Mouse (Mus musculus) limb, embryonic 15.5 days (tissue): ENCODE results near the gene Tcf3. TPM values are rescaled to one million over a fixed set of nuclear protein-coding genes. Genes with fewer than 3 reads are reported as not detected.

ENCODE experiments used
- ATAC-seq: fragments of 200-750 bp; cut with Nextera tagmentation; 2 replicates; pipeline ENCODE4 v1.8.0; 2017; ENCODE audit warnings: low read depth, moderate TSS enrichment; ENCODE audit not compliant: insufficient number of reproducible peaks, low FRiP score, low TSS enrichment
- H3K27ac ChIP-seq: fragments of 300-500 bp; sonication (generic); 2 replicates; pipeline ENCODE4 v1.5.1; 2015; ENCODE audit warnings: moderate library complexity, mild to moderate bottlenecking, inconsistent platforms
- H3K27me3 ChIP-seq: fragments of 300-500 bp; sonication (generic); 2 replicates; pipeline ENCODE4 v1.6.1; 2015; ENCODE audit warnings: inconsistent platforms
- H3K36me3 ChIP-seq: fragments of 300-500 bp; sonication (generic); 2 replicates; pipeline ENCODE4 v1.6.1; 2015; ENCODE audit warnings: inconsistent platforms
- H3K4me1 ChIP-seq: fragments of 300-500 bp; sonication (generic); 2 replicates; pipeline ENCODE4 v1.6.1; 2015; ENCODE audit warnings: inconsistent platforms
- H3K4me2 ChIP-seq: fragments of 300-500 bp; sonication (generic); 2 replicates; pipeline ENCODE4 v1.6.1; 2015; ENCODE audit warnings: mild to moderate bottlenecking, inconsistent platforms
- H3K4me3 ChIP-seq: fragments of 300-500 bp; sonication (generic); 2 replicates; pipeline ENCODE4 v1.5.1; 2015; ENCODE audit warnings: mild to moderate bottlenecking, inconsistent platforms
- H3K9ac ChIP-seq: fragments of 300-500 bp; sonication (generic); 2 replicates; pipeline ENCODE4 v1.6.1; 2015; ENCODE audit warnings: inconsistent platforms
- H3K9me3 ChIP-seq: fragments of 300-500 bp; sonication (generic); 2 replicates; pipeline ENCODE4 v1.6.1; 2016; ENCODE audit warnings: inconsistent platforms
- WGBS: fragments of 180-500 bp; shearing (Covaris S2); methylation state at CpG from one replicate; pipeline ENCODE4 v1.1.7; 2015; 5-methylcytosine and 5-hydroxymethylcytosine counted together
- polyA plus RNA-seq: library from polyadenylated mRNA; unstranded; fragments of >200 nt; fragmentation: Nextera tagmentation; extraction: Ambion mirVana; gene quantifications from 2 replicates; pipeline ENCODE4 v1.2.1, GENCODE M21; 2015

Gene Tcf3
- polyA plus RNA-seq, 1 experiment from 2014 or later, result 110 TPM

DNA sequence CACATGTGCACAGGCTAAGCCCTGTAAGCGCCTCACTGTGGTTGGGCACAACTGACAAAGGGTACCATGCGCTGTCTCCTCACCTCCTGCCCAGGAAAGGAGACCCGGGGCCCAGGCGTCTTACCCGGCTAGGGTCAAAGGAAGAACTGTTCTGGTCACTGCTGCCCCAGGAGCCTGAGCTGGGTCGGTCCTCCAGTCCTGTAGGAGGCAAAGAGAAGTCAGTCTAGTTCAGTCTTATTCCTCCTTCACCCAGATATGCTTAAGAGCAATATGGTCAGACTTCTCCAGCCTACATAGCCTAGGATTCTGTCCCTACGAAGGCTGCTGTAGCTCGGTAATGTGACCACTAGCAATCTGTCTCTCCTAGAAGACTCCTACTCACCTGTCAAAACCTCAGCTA, 12.2 kb downstream of the Tcf3 start:
- no peak overlapping the region for H3K27ac ChIP-seq
- peaks cover 97% of the 10 kb centered on the region for H3K36me3 ChIP-seq
- no peak overlapping the region for H3K4me2 ChIP-seq
- H3K9ac ChIP-seq, result no peak overlapping the region
- no peak overlapping the region for H3K4me3 ChIP-seq
- WGBS, result 97% methylated on average over 8 of the region's 8 CpGs
- no peaks in the 10 kb centered on the region; the same call in 1 of the 2 replicates for H3K9me3 ChIP-seq
- no peak for ATAC-seq
- peaks cover 21% of the 10 kb centered on the region for H3K4me1 ChIP-seq
- no peaks in the 10 kb centered on the region for H3K27me3 ChIP-seq

DNA sequence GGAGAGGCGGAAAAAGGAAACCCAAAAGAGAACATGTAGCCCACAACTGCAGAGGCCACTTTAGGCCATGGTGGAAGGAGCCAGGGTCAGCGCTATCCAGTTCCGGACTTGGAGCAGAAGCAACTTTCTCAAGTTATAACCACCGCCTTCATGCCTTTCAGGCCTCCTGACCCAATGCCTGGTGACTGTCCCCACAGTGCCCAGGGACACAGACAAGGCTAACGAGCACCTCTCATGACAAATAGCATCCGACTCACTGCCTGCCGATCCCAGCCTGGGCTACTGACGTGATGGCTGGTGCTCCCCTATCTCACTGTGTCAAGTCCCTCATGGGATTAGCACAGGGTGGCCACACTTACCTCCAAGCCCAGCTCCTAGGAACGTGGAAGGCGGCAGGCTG, 12.7 kb downstream of the Tcf3 start:
- H3K9ac ChIP-seq, result no peak overlapping the region
- peaks cover 97% of the 10 kb centered on the region for H3K36me3 ChIP-seq
- H3K9me3 ChIP-seq, result no peaks in the 10 kb centered on the region; the same call in 1 of the 2 replicates
- H3K4me2 ChIP-seq, result no peak overlapping the region
- 90% methylated on average over 10 of the region's 10 CpGs for WGBS
- no peak overlapping the region for H3K27ac ChIP-seq
- H3K27me3 ChIP-seq, result no peaks in the 10 kb centered on the region
- ATAC-seq, result no peak
- H3K4me1 ChIP-seq, result peaks cover 21% of the 10 kb centered on the region
- no peak overlapping the region for H3K4me3 ChIP-seq

GRCm38 (mm10) chr10:80419419-80419818, 14.0 kb downstream of the Tcf3 start:
- no peak for ATAC-seq
- no peak overlapping the region for H3K9ac ChIP-seq
- H3K4me1 ChIP-seq, result peaks cover 21% of the 10 kb centered on the region
- H3K4me2 ChIP-seq, result no peak overlapping the region
- no peak overlapping the region for H3K4me3 ChIP-seq
- H3K27ac ChIP-seq, result no peak overlapping the region
- no peaks in the 10 kb centered on the region for H3K9me3 ChIP-seq
- no peaks in the 10 kb centered on the region for H3K27me3 ChIP-seq
- 78% methylated on average over 8 of the region's 8 CpGs for WGBS
- H3K36me3 ChIP-seq, result peaks cover 97% of the 10 kb centered on the region

GRCm38 (mm10) chr10:80418311-80418710, 15.1 kb downstream of the Tcf3 start:
- ATAC-seq, result no peak
- WGBS, result 54% methylated on average over 3 of the region's 3 CpGs
- Histone ChIP-seq H3K9me3 (no peaks in the 10 kb centered on the region), H3K9ac (no peak overlapping the region), H3K4me3 (no peak overlapping the region), H3K4me1 (peaks cover 15% of the 10 kb centered on the region), H3K27ac (0 out of 2 replicates have a peak overlapping the region, but pooled peaks have one; percentile 8), H3K27me3 (no peaks in the 10 kb centered on the region), H3K36me3 (peaks cover 100% of the 10 kb centered on the region), H3K4me2 (no peak overlapping the region)

DNA sequence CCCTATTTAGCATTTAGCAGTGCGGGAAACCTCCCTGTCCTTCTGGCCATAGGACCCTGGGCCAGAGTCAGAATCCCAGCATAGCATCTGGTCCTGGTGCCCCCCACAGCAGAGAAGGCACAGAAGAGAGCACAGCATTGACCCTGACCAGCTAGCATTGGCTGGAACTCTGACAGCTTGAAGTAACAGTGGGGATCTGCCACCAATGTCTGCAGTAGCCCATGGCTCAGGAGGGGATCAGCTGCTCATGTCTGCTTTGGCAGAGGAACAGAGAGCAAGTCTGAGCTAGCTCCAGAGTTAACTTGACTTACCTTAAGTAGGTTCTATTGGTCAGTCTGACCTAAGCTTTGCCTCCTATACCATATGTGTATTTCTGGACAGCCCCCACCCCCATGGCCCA, 15.6 kb downstream of the Tcf3 start:
- no peak overlapping the region for H3K27ac ChIP-seq
- H3K9me3 ChIP-seq, result no peaks in the 10 kb centered on the region
- 89% methylated on average over 1 of the region's 1 CpGs for WGBS
- no peaks in the 10 kb centered on the region for H3K27me3 ChIP-seq
- no peak overlapping the region for H3K4me2 ChIP-seq
- no peak overlapping the region for H3K4me3 ChIP-seq
- H3K36me3 ChIP-seq, result peaks cover 100% of the 10 kb centered on the region
- no peak for ATAC-seq
- peaks cover 15% of the 10 kb centered on the region for H3K4me1 ChIP-seq
- H3K9ac ChIP-seq, result no peak overlapping the region

GRCm38 (mm10) chr10:80417371-80417770, 16.1 kb downstream of the Tcf3 start:
- H3K9ac ChIP-seq, result no peak overlapping the region
- H3K36me3 ChIP-seq, result peaks cover 100% of the 10 kb centered on the region
- H3K27me3 ChIP-seq, result no peaks in the 10 kb centered on the region
- 87% methylated on average over 10 of the region's 10 CpGs for WGBS
- H3K27ac ChIP-seq, result no peak overlapping the region
- no peak overlapping the region for H3K4me2 ChIP-seq
- no peak for ATAC-seq
- H3K9me3 ChIP-seq, result no peaks in the 10 kb centered on the region
- peaks cover 15% of the 10 kb centered on the region for H3K4me1 ChIP-seq
- H3K4me3 ChIP-seq, result no peak overlapping the region

GRCm38 (mm10) chr10:80415566-80415965, 17.9 kb downstream of the Tcf3 start:
- no peak overlapping the region for H3K27ac ChIP-seq
- peaks cover 100% of the 10 kb centered on the region for H3K36me3 ChIP-seq
- no peaks in the 10 kb centered on the region for H3K9me3 ChIP-seq
- no peak overlapping the region for H3K4me3 ChIP-seq
- no peaks in the 10 kb centered on the region for H3K27me3 ChIP-seq
- WGBS, result 93% methylated on average over 7 of the region's 7 CpGs
- no peak overlapping the region for H3K9ac ChIP-seq
- no peak overlapping the region for H3K4me2 ChIP-seq
- no peak for ATAC-seq
- H3K4me1 ChIP-seq, result peaks cover 15% of the 10 kb centered on the region

GRCm38 (mm10) chr10:80412656-80413541, 20.5 kb downstream of the Tcf3 start:
- 84% methylated on average over 44 of the region's 44 CpGs for WGBS

DNA sequence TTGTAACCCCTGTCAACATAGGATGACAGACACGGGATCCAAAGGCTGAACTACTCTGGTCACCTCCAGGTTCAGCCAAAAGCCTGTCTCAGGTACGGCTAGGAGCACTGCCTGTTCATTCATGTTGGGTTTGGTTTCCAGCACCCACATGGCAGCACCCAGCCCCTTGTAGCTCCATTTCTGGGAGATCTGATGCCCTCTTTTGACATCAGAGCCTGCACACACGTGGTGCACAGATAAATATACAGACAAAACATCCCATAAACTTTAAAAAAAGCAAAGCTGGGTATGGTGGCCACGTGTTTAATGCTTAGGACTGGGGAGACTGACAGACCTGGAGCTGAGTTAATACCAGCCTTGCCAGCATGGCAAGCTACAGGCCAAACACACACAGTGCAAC, 25.5 kb downstream of the Tcf3 start:
- Histone ChIP-seq H3K27me3 (no peaks in the 10 kb centered on the region), H3K36me3 (peaks cover 62% of the 10 kb centered on the region), H3K27ac (peak overlapping the region; percentile 84), H3K4me2 (0 out of 2 replicates have a peak overlapping the region, but pooled peaks have one; percentile 75), H3K9me3 (no peaks in the 10 kb centered on the region), H3K4me1 (peaks cover 27% of the 10 kb centered on the region), H3K4me3 (no peak overlapping the region), H3K9ac (no peak overlapping the region)
- WGBS, result 40% methylated on average over 4 of the region's 4 CpGs
- no peak for ATAC-seq

More at GRCm38 (mm10) chr10:80412656-80413541, 20.5 kb downstream of the Tcf3 start:
- no peak overlapping the region for H3K9ac ChIP-seq
- H3K9me3 ChIP-seq, result no peaks in the 10 kb centered on the region
- peaks cover 97% of the 10 kb centered on the region for H3K36me3 ChIP-seq
- no peak overlapping the region for H3K27ac ChIP-seq
- no peak for ATAC-seq
- no peak overlapping the region for H3K4me3 ChIP-seq
- no peaks in the 10 kb centered on the region for H3K27me3 ChIP-seq
- no peak overlapping the region for H3K4me2 ChIP-seq
- peaks cover under 1% of the 10 kb centered on the region; the same call in 1 of the 2 replicates for H3K4me1 ChIP-seq

- H3K9me3 ChIP-seq, result no peaks in the 10 kb centered on the region
- peak within 1 kb of the TSS; percentile 84 for H3K27ac ChIP-seq
- H3K27me3 ChIP-seq, result no peaks in the 10 kb centered on the region
- H3K4me3 ChIP-seq, result peak within 1 kb of the TSS; percentile 74
- H3K4me2 ChIP-seq, result peak within 1 kb of the TSS; percentile 75
- H3K36me3 ChIP-seq, result peaks cover 61% of the 10 kb centered on the region
- H3K9ac ChIP-seq, result peak within 1 kb of the TSS; percentile 80
- peak; percentile 53; the same call in 1 of the 2 replicates for ATAC-seq
- peaks cover 27% of the 10 kb centered on the region for H3K4me1 ChIP-seq
- WGBS, result 1% methylated on average over 27 of the region's 27 CpGs
Observed at GRCm38 (mm10) chr10:80406684-80407501, 26.6 kb downstream of the Tcf3 start, which contains the start of gene Uqcr11. Gene Uqcr11 (minus strand): TSS chr10:80406830.

- H3K4me1 ChIP-seq, result peaks cover 32% of the 10 kb centered on the region
- no peaks in the 10 kb centered on the region for H3K27me3 ChIP-seq
- H3K4me3 ChIP-seq, result peak overlapping the region; percentile 74
- peak overlapping the region; percentile 80 for H3K9ac ChIP-seq
- H3K36me3 ChIP-seq, result peaks cover 59% of the 10 kb centered on the region
- no peak for ATAC-seq
- H3K9me3 ChIP-seq, result no peaks in the 10 kb centered on the region
- no peak overlapping the region for H3K27ac ChIP-seq
- H3K4me2 ChIP-seq, result peak overlapping the region; percentile 75
- 62% methylated on average over 10 of the region's 10 CpGs for WGBS
Observed at GRCm38 (mm10) chr10:80405481-80406173, 27.8 kb downstream of the Tcf3 start.
